Mouse (Mus musculus) hindbrain, embryonic 15.5 days (tissue): Measurements from ENCODE around the gene Tspan3. TPM values are rescaled to one million over a fixed set of nuclear protein-coding genes. Genes with fewer than 3 reads are reported as not detected.

Source experiments
- ATAC-seq: fragments of 200-750 bp; cut with Nextera tagmentation; 2 replicates; pipeline ENCODE4 v1.8.0; 2017; ENCODE audit warnings: low read depth, moderate number of reproducible peaks, moderate TSS enrichment; ENCODE audit not compliant: low FRiP score
- H3K27ac ChIP-seq: fragments of 300-500 bp; sonication (generic); replicated peaks from 2 replicates; pipeline ENCODE4 v1.5.1; 2015; ENCODE audit warnings: mild to moderate bottlenecking, inconsistent platforms
- H3K27me3 ChIP-seq: fragments of 300-500 bp; sonication (generic); 2 replicates; pipeline ENCODE4 v1.6.1; 2015; ENCODE audit warnings: control low read depth, inconsistent platforms
- H3K36me3 ChIP-seq: fragments of 300-500 bp; sonication (generic); 2 replicates; pipeline ENCODE4 v1.6.1; 2015; ENCODE audit warnings: control low read depth, inconsistent platforms
- H3K4me1 ChIP-seq: fragments of 300-500 bp; sonication (generic); replicated peaks from 2 replicates; pipeline ENCODE4 v1.6.1; 2015; ENCODE audit warnings: control low read depth, inconsistent platforms
- H3K4me2 ChIP-seq: fragments of 300-500 bp; sonication (generic); 2 replicates; pipeline ENCODE4 v1.6.1; 2015; ENCODE audit warnings: moderate library complexity, mild to moderate bottlenecking, inconsistent platforms
- H3K4me3 ChIP-seq: fragments of 300-500 bp; sonication (generic); 2 replicates; pipeline ENCODE4 v1.5.1; 2015; ENCODE audit warnings: mild to moderate bottlenecking, inconsistent platforms
- H3K9ac ChIP-seq: fragments of 300-500 bp; sonication (generic); 2 replicates; pipeline ENCODE4 v1.6.1; 2015; ENCODE audit warnings: inconsistent platforms
- H3K9me3 ChIP-seq: fragments of 300-500 bp; sonication (generic); 2 replicates; pipeline ENCODE4 v1.6.1; 2016; ENCODE audit warnings: control low read depth, inconsistent platforms
- WGBS: fragments of 180-500 bp; shearing (Covaris S2); methylation state at CpG from one replicate; pipeline ENCODE4 v1.1.7; 2015; 5-methylcytosine and 5-hydroxymethylcytosine counted together
- polyA plus RNA-seq: library from polyadenylated mRNA; unstranded; fragments of >200 nt; fragmentation: Nextera tagmentation; extraction: Ambion mirVana; gene quantifications from 2 replicates; pipeline ENCODE4 v1.2.1, GENCODE M21; 2015

Gene Tspan3
- polyA plus RNA-seq, 1 experiment from 2014 or later: 606 TPM

GRCm38 (mm10) chr9:56191498-56192455 is 26.5 kb upstream of the Tspan3 start:
- Histone ChIP-seq H3K4me2 (no peak overlapping the region), H3K9me3 (no peaks in the 10 kb centered on the region), H3K27ac (peak overlapping the region; percentile 69), H3K36me3 (no peaks in the 10 kb centered on the region), H3K27me3 (no peaks in the 10 kb centered on the region), H3K4me3 (no peak overlapping the region), H3K9ac (no peak overlapping the region), H3K4me1 (peaks cover 14% of the 10 kb centered on the region)
- peak; percentile 63 for ATAC-seq
- WGBS: 46% methylated on average over 11 of the region's 11 CpGs

- Histone ChIP-seq H3K36me3 (no peaks in the 10 kb centered on the region), H3K27ac (0 out of 2 replicates have a peak overlapping the region, but pooled peaks have one; percentile 14), H3K4me1 (peaks cover 10% of the 10 kb centered on the region), H3K9ac (no peak overlapping the region), H3K27me3 (no peaks in the 10 kb centered on the region), H3K4me3 (no peak overlapping the region), H3K9me3 (no peaks in the 10 kb centered on the region), H3K4me2 (0 out of 2 replicates have a peak overlapping the region, but pooled peaks have one; percentile 1)
- ATAC-seq: peak; percentile 34; the same call in 1 of the 2 replicates
- 24% methylated on average over 8 of the region's 8 CpGs for WGBS
Observed at GRCm38 (mm10) chr9:56180118-56180781, 15.0 kb upstream of the Tspan3 start.

- Histone ChIP-seq H3K4me1 (peaks cover 10% of the 10 kb centered on the region), H3K27ac (0 out of 2 replicates have a peak overlapping the region, but pooled peaks have one; percentile 14), H3K9me3 (no peaks in the 10 kb centered on the region), H3K9ac (no peak overlapping the region), H3K36me3 (no peaks in the 10 kb centered on the region), H3K27me3 (no peaks in the 10 kb centered on the region), H3K4me3 (no peak overlapping the region), H3K4me2 (0 out of 2 replicates have a peak overlapping the region, but pooled peaks have one; percentile 1)
- no peak for ATAC-seq
- WGBS: 76% methylated on average over 6 of the region's 6 CpGs
Observed at GRCm38 (mm10) chr9:56179416-56180117, 14.3 kb upstream of the Tspan3 start.

GRCm38 (mm10) chr9:56177354-56177753 is 12.1 kb upstream of the Tspan3 start:
- 76% methylated on average over 4 of the region's 4 CpGs for WGBS
- H3K27me3 ChIP-seq: no peaks in the 10 kb centered on the region

GRCm38 (mm10) chr9:56175316-56175715 is 10.0 kb upstream of the Tspan3 start:
- Histone ChIP-seq H3K4me3 (no peak overlapping the region), H3K9ac (no peak overlapping the region), H3K9me3 (0 out of 2 replicates have a peak, but pooled peaks cover 2% of the 10 kb centered on the region), H3K27me3 (no peaks in the 10 kb centered on the region), H3K36me3 (no peaks in the 10 kb centered on the region), H3K4me2 (no peak overlapping the region), H3K4me1 (peaks cover 6% of the 10 kb centered on the region), H3K27ac (no peak overlapping the region)
- WGBS: 89% methylated on average over 3 of the region's 3 CpGs
- ATAC-seq: no peak

More at GRCm38 (mm10) chr9:56177354-56177753, 12.1 kb upstream of the Tspan3 start:
- no peak for ATAC-seq
- Histone ChIP-seq H3K4me3 (no peak overlapping the region), H3K4me2 (no peak overlapping the region), H3K27ac (no peak overlapping the region), H3K9me3 (no peaks in the 10 kb centered on the region), H3K9ac (no peak overlapping the region), H3K36me3 (no peaks in the 10 kb centered on the region), H3K4me1 (peaks cover 10% of the 10 kb centered on the region)

GRCm38 (mm10) chr9:56167690-56168089 is 2.4 kb upstream of the Tspan3 start:
- no peak for ATAC-seq
- H3K9me3 ChIP-seq: 0 out of 2 replicates have a peak, but pooled peaks cover 2% of the 10 kb centered on the region
- no peak overlapping the region for H3K4me2 ChIP-seq
- no peak overlapping the region for H3K4me3 ChIP-seq
- H3K4me1 ChIP-seq: peaks cover 9% of the 10 kb centered on the region; the same call in 1 of the 2 replicates
- no peaks in the 10 kb centered on the region for H3K27me3 ChIP-seq
- no peaks in the 10 kb centered on the region for H3K36me3 ChIP-seq
- H3K27ac ChIP-seq: no peak overlapping the region
- no peak overlapping the region for H3K9ac ChIP-seq
- WGBS: 14% methylated on average over 6 of the region's 6 CpGs

GRCm38 (mm10) chr9:56166161-56166560 is 884 bp upstream of the Tspan3 start:
- no peak overlapping the region for H3K4me3 ChIP-seq
- no peaks in the 10 kb centered on the region for H3K36me3 ChIP-seq
- no peak for ATAC-seq
- H3K9ac ChIP-seq: no peak overlapping the region
- H3K27ac ChIP-seq: no peak overlapping the region
- no peaks in the 10 kb centered on the region for H3K27me3 ChIP-seq
- H3K4me2 ChIP-seq: no peak overlapping the region
- H3K4me1 ChIP-seq: peaks cover 16% of the 10 kb centered on the region; the same call in 1 of the 2 replicates
- 0 out of 2 replicates have a peak, but pooled peaks cover 2% of the 10 kb centered on the region for H3K9me3 ChIP-seq
- WGBS: 65% methylated on average over 5 of the region's 5 CpGs

- H3K4me3 ChIP-seq: peak overlapping the region; percentile 92
- H3K9ac ChIP-seq: peak overlapping the region; percentile 98
- H3K36me3 ChIP-seq: no peaks in the 10 kb centered on the region
- H3K27ac ChIP-seq: peak overlapping the region; percentile 95
- H3K9me3 ChIP-seq: no peaks in the 10 kb centered on the region
- peak; percentile 98 for ATAC-seq
- peak overlapping the region; percentile 73 for H3K4me2 ChIP-seq
- under 1% methylated on average over 82 of the region's 82 CpGs for WGBS
- no peaks in the 10 kb centered on the region for H3K27me3 ChIP-seq
- peaks cover 31% of the 10 kb centered on the region for H3K4me1 ChIP-seq
Observed at GRCm38 (mm10) chr9:56160341-56161141, 4.7 kb downstream of the Tspan3 start.

GRCm38 (mm10) chr9:56159456-56159855 is 5.8 kb downstream of the Tspan3 start:
- peak overlapping the region; percentile 98; the same call in 1 of the 2 replicates for H3K9ac ChIP-seq
- ATAC-seq: no peak
- no peak overlapping the region for H3K27ac ChIP-seq
- H3K9me3 ChIP-seq: no peaks in the 10 kb centered on the region
- 8% methylated on average over 2 of the region's 2 CpGs for WGBS
- H3K36me3 ChIP-seq: no peaks in the 10 kb centered on the region
- H3K4me2 ChIP-seq: peak overlapping the region; percentile 73
- H3K27me3 ChIP-seq: no peaks in the 10 kb centered on the region
- peak overlapping the region; percentile 92 for H3K4me3 ChIP-seq
- peaks cover 33% of the 10 kb centered on the region for H3K4me1 ChIP-seq

GRCm38 (mm10) chr9:56158077-56158476 is 7.2 kb downstream of the Tspan3 start:
- Histone ChIP-seq H3K4me2 (no peak overlapping the region), H3K36me3 (no peaks in the 10 kb centered on the region)
- WGBS: 70% methylated on average over 2 of the region's 2 CpGs

GRCm38 (mm10) chr9:56154572-56154971 is 10.7 kb downstream of the Tspan3 start:
- Histone ChIP-seq H3K9ac (no peak overlapping the region), H3K36me3 (no peaks in the 10 kb centered on the region), H3K27ac (no peak overlapping the region), H3K4me3 (no peak overlapping the region), H3K9me3 (no peaks in the 10 kb centered on the region), H3K27me3 (no peaks in the 10 kb centered on the region), H3K4me2 (no peak overlapping the region), H3K4me1 (peaks cover 43% of the 10 kb centered on the region)
- no peak for ATAC-seq
- 89% methylated on average over 5 of the region's 5 CpGs for WGBS

More at GRCm38 (mm10) chr9:56158077-56158476, 7.2 kb downstream of the Tspan3 start:
- Histone ChIP-seq H3K27me3 (no peaks in the 10 kb centered on the region), H3K9me3 (no peaks in the 10 kb centered on the region), H3K27ac (no peak overlapping the region), H3K4me1 (peaks cover 40% of the 10 kb centered on the region), H3K4me3 (no peak overlapping the region), H3K9ac (no peak overlapping the region)
- ATAC-seq: no peak
